In genomic region chr2:21963343-21964026, GRCm38 (mm10) we compare ENCODE assay signal across 9 mouse cellular contexts.
DNase-seq lines count a peak whose midpoint lies in the region; ATAC-seq and TF ChIP-seq lines count a peak whose summit lies in the region.
"Had no signal": no experiment of that assay in that cellular context is flagged by ENCODE, and none has a peak within 500 bp of the region (broad histone marks: within the 10 kb centered on the region; RNA-seq: fewer than 3 reads in every experiment).

No protein-coding gene starts in this region.

- H3K4me2 ChIP-seq in lung, embryonic 16.5 days (ENCODE audit: low read depth, low read length), result peak overlapping the region; percentile 23; the same call in 1 of the 2 replicates
- H3K4me2 ChIP-seq in forebrain, embryonic 15.5 days (replicated peaks), result peak overlapping the region; percentile 41
- H3K4me2 ChIP-seq in limb, embryonic 14.5 days (replicated peaks; ENCODE audit: low read depth, low read length, severe bottlenecking), result peak overlapping the region; percentile 16; the same call in 1 of the 2 replicates
- peak overlapping the region; percentile 35 for H3K4me2 ChIP-seq in stomach, embryonic 15.5 days

- DNase-seq in lung, adult 18-20 months, result no peak
- no peak for DNase-seq in limb, embryonic 14.5 days (ENCODE audit: low spot score)
- no peak for DNase-seq in cerebellum, adult 2 months
- DNase-seq in left cerebral cortex, adult 9 months (ENCODE audit: low spot score in 2 of 2), result no peak
- DNase-seq: kidney, postnatal 36 days; thymus, postnatal 4 days had no signal

- H3K27me3 ChIP-seq in lung, embryonic 16.5 days (ENCODE audit: control insufficient read depth, insufficient read depth, low read depth, low read length), result no peaks in the 10 kb centered on the region
- no peaks in the 10 kb centered on the region for H3K27me3 ChIP-seq in forebrain, embryonic 15.5 days
- H3K27me3 ChIP-seq in limb, embryonic 14.5 days (ENCODE audit: control insufficient read depth, insufficient read depth, low read length), result no peaks in the 10 kb centered on the region
- H3K27me3 ChIP-seq in stomach, embryonic 15.5 days (replicated peaks), result no peaks in the 10 kb centered on the region
- H3K27me3 ChIP-seq in cerebellum, adult 2 months (ENCODE audit: control insufficient read depth, insufficient read depth, low read length), result no peaks in the 10 kb centered on the region

- H3K36me3 ChIP-seq in lung, embryonic 16.5 days (ENCODE audit: control insufficient read depth, insufficient read depth, low read length), result no peaks in the 10 kb centered on the region
- no peaks in the 10 kb centered on the region for H3K36me3 ChIP-seq in forebrain, embryonic 15.5 days
- no peaks in the 10 kb centered on the region for H3K36me3 ChIP-seq in limb, embryonic 14.5 days (ENCODE audit: control insufficient read depth, insufficient read depth, low read length)
- no peaks in the 10 kb centered on the region for H3K36me3 ChIP-seq in stomach, embryonic 15.5 days

- TF ChIP-seq CTCF in cerebellum, adult 2 months (IDR thresholded peaks at IDR 0.05; ENCODE audit: borderline replicate concordance, insufficient read depth, low read depth, low read length), result no peak

- H3K9ac ChIP-seq in lung, embryonic 16.5 days (ENCODE audit: low read length), result no peak overlapping the region
- H3K9ac ChIP-seq in forebrain, embryonic 15.5 days (replicated peaks), result 0 out of 2 replicates have a peak overlapping the region, but pooled peaks have one; percentile 4
- peak overlapping the region; percentile 25; the same call in 1 of the 2 replicates for H3K9ac ChIP-seq in limb, embryonic 14.5 days (ENCODE audit: low read depth, low read length, severe bottlenecking)
- H3K9ac ChIP-seq in stomach, embryonic 15.5 days, result no peak overlapping the region

- no peak for ATAC-seq in lung, embryonic 16.5 days (ENCODE audit: low read depth)
- ATAC-seq in forebrain, embryonic 15.5 days (replicated peaks), result peak; percentile 39
- no peak for ATAC-seq in limb, embryonic 14.5 days (ENCODE audit: low FRiP score, low read depth)
- peak; percentile 57; the same call in 1 of the 2 replicates for ATAC-seq in stomach, embryonic 15.5 days (ENCODE audit: insufficient read depth, low FRiP score, low read depth)

- no peaks in the 10 kb centered on the region for H3K9me3 ChIP-seq in lung, embryonic 16.5 days (ENCODE audit: control insufficient read depth, low read length)
- no peaks in the 10 kb centered on the region for H3K9me3 ChIP-seq in forebrain, embryonic 15.5 days
- H3K9me3 ChIP-seq in limb, embryonic 14.5 days (ENCODE audit: control insufficient read depth, low read length), result no peaks in the 10 kb centered on the region
- no peaks in the 10 kb centered on the region for H3K9me3 ChIP-seq in stomach, embryonic 15.5 days

- H3K4me3 ChIP-seq in lung, embryonic 16.5 days (ENCODE audit: low read length), result no peak overlapping the region
- peak overlapping the region; percentile 11 for H3K4me3 ChIP-seq in forebrain, embryonic 15.5 days
- H3K4me3 ChIP-seq in limb, embryonic 14.5 days (replicated peaks; ENCODE audit: low read length), result no peak overlapping the region
- H3K4me3 ChIP-seq in stomach, embryonic 15.5 days (replicated peaks), result no peak overlapping the region
- H3K4me3 ChIP-seq in cerebellum, adult 2 months (replicated peaks; ENCODE audit: insufficient read depth, low read depth, low read length), result no peak overlapping the region

- TF ChIP-seq POLR2A in limb, embryonic 14.5 days (IDR thresholded peaks at IDR 0.05; ENCODE audit: borderline replicate concordance, extremely low read depth, insufficient read depth, insufficient read length), result no peak
- no peak for TF ChIP-seq POLR2A in cerebellum, adult 2 months (IDR thresholded peaks at IDR 0.05; ENCODE audit: borderline replicate concordance, insufficient read depth, low read length)

- no peak overlapping the region for H3K27ac ChIP-seq in lung, embryonic 16.5 days (ENCODE audit: low read length)
- peak overlapping the region; percentile 78 for H3K27ac ChIP-seq in forebrain, embryonic 15.5 days (replicated peaks)
- H3K27ac ChIP-seq in limb, embryonic 14.5 days (replicated peaks; ENCODE audit: low read depth, low read length), result no peak overlapping the region
- H3K27ac ChIP-seq in stomach, embryonic 15.5 days, result no peak overlapping the region
- no peak overlapping the region for H3K27ac ChIP-seq in cerebellum, adult 2 months (ENCODE audit: insufficient read depth, low read length)

- H3K4me1 ChIP-seq in lung, embryonic 16.5 days (replicated peaks; ENCODE audit: control insufficient read depth, insufficient read depth, low read length), result no peaks in the 10 kb centered on the region; the same call in 1 of the 2 replicates
- H3K4me1 ChIP-seq in forebrain, embryonic 15.5 days, result peaks cover 17% of the 10 kb centered on the region
- 0 out of 2 replicates have a peak, but pooled peaks cover 4% of the 10 kb centered on the region for H3K4me1 ChIP-seq in limb, embryonic 14.5 days (ENCODE audit: control insufficient read depth, insufficient read depth, low read length)
- no peaks in the 10 kb centered on the region for H3K4me1 ChIP-seq in stomach, embryonic 15.5 days
- H3K4me1 ChIP-seq in cerebellum, adult 2 months (ENCODE audit: control insufficient read depth, insufficient read depth, low read length), result no peaks in the 10 kb centered on the region

- 7% methylated on average over 7 of the region's 7 CpGs for WGBS in lung, embryonic 16.5 days
- 4% methylated on average over 7 of the region's 7 CpGs for WGBS in forebrain, embryonic 15.5 days
- WGBS in limb, embryonic 14.5 days, result 12% methylated on average over 7 of the region's 7 CpGs
- 7% methylated on average over 7 of the region's 7 CpGs for WGBS in stomach, embryonic 15.5 days
- WGBS in cerebellum, adult 2 months, result 17% methylated on average over 7 of the region's 7 CpGs

Comparison
In these comparisons a context has a peak if more than half of its experiments do, and no peak if none do; other contexts are left out.
1. ATAC-seq: peak in forebrain, embryonic 15.5 days (single experiment) and stomach, embryonic 15.5 days (single experiment); none in lung, embryonic 16.5 days (single experiment) and limb, embryonic 14.5 days (single experiment).
2. H3K9ac ChIP-seq: peak in forebrain, embryonic 15.5 days (single experiment) and limb, embryonic 14.5 days (single experiment); none in lung, embryonic 16.5 days (single experiment) and stomach, embryonic 15.5 days (single experiment).
3. Peak in every context shown above with its lines, with median percentiles within 50 percentile points of each other: H3K4me2 ChIP-seq.